Mouse (Mus musculus) adrenal gland, postnatal 14 days (tissue): ENCODE results near the gene Slc24a1. TPM values are rescaled to one million over a fixed set of nuclear protein-coding genes. Genes with fewer than 3 reads are reported as not detected.
A peak's percentile ranks its signal among the peaks of the same experiment; 100 is the strongest.
"Not testable (repeated sequence)": the region's sequence is repeated elsewhere in the genome, so short reads cannot be mapped to it uniquely, and the experiment has no call there.

Experiments used
- DNase-seq: peaks from one replicate; pipeline ENCODE4 v3.0.0; 2021; ENCODE audit warnings: mixed read lengths
- long read RNA-seq, 2 experiments: library from polyadenylated mRNA; stranded (forward); transcript quantifications; one replicate each; pipeline ENCODE4 v2.0.0; 2021
- total RNA-seq: library from RNA; stranded (reverse); gene quantifications from 2 replicates; pipeline ENCODE4 v1.2.3, GENCODE M21; 2021

Slc24a1 gene
- total RNA-seq = 0.07 and 0.15 TPM in 2 replicates
- long read RNA-seq, experiment 1 = 0 reads
- long read RNA-seq, experiment 2 = 0 reads

DNA sequence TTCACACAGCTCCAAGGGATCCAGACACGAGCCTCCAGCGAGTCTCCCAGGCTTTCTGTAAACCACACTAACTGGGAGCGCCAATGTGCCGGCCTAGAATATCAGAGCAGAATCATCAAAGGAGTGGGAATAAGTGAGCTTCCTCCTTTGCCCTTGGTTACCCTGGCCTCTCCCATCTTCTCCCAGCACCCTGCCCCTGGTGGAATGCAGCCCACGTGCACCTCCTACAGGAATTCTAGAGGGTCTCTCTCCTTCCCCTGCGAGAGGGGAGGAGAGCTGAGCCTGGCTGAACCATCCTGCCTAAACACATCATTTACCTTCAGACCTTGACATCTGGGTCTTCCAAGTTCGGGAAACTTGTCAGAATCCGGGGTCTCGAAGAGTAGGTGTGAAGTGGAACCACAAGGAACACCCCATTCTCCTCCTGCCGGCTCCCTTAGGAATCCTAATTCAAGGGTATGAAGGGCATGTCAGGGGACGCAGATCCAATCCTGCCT is at the start of gene Slc24a1:
Gene Slc24a1 (minus strand): TSS at position 447 of the 497 bp plus-strand sequence.
- DNase-seq = no peak

DNA sequence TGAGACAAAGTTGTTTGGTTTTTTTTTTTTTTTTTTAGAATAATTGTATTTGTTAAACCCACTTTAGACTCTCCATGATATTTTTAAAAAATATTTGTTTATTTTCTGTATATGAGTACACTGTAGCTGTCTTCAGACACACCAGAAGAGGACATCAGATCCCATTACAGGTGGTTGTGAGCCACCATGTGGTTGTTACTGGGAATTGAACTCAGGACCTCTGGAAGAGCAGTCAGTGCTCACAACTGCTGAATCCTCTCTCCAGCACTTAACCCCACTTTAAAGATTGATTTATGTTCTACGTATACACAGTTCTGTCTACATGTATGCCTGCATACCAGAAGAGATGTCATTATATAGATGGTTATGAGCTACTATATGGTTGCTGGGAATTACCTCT is 44.1 kb upstream of the Slc24a1 start:
- DNase-seq = not testable (repeated sequence)

DNA sequence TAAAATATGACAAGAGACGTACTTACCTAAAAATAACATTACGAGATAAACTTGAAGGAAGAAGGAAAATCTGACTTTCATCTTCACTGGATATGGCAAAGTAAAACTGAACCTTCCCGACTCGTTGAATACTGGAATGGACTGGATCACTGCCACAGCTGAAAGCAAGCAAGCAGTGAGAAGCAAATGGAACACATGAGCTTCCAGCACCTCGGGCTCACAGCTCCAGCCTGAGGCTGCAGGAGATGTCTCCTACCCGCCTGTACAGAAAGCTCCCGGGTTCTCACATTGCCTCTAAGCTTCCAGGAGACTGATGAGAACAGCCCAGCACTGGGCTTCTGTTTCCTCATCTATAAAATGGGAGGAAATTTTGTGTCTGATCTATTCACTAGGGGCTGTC is 38.9 kb upstream of the Slc24a1 start:
- no peak for DNase-seq

DNA sequence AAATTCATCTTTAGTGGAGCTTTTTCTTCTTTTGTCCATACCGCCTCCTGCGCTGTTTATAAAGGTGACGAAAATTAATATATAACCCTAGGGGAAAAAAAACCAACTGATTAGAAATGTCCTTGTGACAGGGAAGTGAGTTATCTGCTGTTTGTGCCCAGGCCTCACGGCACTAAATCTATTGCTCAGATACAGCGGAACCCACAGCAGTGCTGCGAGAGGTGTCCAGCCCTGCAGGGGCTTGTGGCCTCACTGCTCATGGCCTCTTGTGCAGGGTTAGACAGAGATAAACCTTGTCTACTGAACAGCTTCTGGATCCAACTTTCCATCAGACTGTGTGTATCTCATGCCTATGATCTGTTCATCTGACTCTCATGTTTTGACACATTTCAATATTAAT is 37.0 kb upstream of the Slc24a1 start:
- no peak for DNase-seq

DNA sequence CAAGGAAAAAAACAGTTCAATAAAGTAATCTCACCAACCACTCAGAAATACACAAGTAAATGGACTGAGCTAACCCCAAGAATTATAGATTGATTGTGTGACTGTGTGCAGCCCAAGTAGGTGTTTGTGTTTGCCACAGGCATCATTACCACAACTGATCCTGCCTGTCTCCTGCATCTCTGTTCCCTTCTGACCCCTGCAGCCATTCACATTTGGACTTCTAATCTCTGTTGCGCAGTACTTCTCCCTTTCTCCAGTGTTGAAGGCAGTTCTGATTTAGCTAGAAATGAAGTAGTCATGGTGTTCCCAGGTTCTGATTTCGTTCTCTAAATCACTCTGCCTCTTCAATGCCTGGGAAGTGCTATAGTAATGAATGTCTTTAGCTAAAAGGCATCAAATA is 36.2 kb upstream of the Slc24a1 start:
- DNase-seq = no peak

DNA sequence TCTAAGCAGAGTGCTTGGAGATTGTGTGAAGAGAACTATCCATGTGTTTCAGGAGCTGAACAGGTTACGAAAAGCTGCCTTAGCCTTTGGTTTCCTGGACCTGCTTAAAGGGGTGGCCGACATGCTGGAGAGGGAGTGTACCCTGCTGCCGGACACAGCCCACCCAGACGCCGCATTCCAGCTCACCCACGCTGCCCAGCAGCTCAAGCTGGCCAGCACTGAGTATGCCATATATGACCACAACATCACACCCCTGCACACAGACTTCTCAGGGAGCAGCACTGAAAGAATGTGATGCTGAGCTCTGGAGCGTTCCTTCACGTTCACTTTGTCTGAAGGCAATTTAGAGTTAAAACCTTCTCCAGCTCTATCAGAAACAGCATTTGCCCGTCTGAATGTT is 34.4 kb upstream of the Slc24a1 start:
- DNase-seq = no peak

DNA sequence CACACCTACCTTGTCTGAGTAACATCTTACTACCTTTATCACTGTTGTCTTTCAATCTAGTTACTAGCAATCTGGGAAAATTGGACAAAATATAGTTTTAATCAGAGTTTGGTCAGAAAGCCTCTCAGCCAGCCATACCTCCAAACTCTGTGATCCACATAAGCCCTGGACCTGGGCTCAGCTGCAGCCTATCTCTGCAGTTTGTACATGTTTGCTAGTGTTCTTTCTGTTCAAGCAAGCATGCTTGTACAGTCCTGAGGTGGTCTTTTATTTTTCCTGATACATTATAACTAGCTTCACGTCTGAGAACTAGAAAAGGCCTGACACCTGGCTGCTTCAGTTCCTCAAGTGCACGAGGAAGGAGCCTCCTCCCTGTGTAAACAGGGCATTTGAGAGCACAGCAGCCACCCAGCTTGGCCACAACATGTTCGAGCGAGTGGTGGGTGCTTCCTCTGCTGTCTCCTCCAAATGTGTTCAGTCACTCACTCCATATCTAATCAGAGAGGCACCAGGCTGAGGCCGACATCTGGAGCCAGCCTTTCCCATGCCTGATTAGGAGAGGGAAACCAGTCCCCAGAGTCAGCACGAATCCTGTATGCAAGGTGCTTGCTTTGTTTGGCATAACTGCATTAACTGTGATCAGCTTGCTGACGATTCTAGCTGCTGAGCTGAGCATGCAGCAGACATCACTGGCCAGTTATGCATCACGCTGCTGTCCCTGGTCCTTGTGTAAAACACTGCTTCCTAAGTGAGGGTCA is 33.8 kb upstream of the Slc24a1 start:
- no peak for DNase-seq

DNA sequence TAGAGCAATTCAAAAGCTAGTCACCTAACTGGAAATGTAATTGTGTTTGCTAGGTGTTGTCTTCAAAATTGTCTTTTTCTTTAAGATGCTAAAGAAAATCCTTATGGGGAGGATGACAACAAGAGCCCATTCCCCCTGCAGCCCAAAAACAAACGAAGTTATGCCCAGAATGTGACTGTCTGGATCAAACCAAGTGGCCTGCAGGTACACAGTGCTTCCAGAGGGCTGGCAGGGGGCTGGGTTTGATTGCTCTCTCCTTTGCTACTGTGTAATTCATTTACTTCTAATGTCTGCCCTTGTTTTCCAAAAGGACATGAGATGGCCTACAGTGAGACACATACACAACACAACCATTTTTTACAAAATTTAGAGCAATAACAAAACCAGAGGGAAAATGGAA is 30.5 kb upstream of the Slc24a1 start:
- no peak for DNase-seq

DNA sequence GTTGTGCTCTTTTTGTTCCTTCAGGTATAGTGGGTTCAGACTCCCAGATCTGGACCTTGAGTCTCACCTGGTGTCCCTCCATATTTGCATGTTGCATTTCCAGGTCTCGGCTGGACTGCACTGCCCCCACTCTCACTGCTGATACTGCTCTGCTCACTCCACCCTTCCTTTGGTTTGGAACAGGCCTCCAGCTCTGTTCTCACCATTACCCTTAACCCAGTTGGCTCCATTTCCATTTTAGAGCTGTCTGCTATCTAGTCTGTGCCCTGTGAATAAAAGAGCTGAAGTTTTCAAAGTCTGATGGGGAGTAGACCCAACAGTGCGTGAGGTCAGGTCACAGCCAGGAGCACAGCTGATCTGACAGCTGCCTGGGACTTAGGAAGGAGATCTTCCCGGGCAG is 29.1 kb upstream of the Slc24a1 start:
- DNase-seq = no peak

DNA sequence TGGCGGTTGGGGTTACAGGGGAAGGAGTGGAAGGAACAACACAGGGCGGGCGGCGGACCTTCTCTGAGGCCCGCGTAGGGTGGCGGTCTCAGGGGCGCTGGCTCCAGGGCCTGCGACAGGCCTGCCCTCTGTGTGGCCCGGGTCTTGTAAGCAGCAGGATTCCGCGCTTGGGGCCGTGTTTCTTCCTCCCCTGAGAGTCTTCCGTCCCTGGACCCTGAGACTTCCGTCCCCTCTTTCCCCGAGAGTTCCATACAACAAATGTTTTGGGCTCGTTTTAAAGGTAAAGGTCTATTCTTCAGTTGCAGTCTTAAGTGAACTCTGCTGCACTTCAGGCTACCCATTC is 9.5 kb upstream of the Slc24a1 start:
- DNase-seq = no peak

DNA sequence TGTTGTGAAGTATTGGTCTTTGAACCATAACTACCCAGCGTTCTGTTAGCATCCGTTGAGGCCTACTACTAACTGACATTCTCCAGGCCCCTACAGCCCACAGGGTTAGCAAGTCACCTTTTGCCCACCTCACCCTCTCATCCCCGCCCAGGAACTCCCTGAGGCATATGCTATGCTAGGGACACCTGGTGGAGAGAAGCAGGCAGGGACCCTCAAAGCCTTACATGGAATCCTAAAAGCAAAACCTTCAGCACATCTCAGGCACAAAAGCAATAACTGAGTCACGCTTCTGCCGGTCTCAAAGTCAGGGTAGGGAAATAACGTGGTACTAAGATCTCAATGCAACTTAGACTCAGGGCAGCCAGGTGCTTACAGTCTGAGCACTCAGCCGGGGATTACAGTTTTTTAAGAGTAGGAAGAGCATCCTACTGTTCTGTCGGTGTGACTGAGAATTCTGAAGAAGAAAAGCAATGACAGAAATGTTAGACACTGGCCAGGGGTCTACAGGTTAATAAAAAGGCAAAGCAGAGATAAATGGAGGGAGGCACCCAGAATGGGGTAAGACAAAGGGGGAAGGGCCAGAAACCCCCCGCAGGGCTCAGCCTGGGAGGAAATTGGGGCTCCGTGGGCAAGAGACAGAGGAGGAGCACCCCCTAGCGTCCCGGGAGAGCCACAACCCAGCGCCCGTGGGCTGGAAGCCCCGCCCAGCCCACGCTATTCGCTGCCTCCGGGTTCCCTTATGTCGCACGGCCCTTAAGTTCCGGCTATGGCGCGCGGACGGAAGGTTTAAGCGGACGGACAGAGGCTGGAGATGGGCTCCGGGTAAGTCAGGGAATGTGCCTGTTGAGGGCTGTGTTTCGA is 8.9 kb upstream of the Slc24a1 start, which contains the start of gene Ints14:
Gene Ints14 (plus strand): TSS at position 789 of the 861 bp plus-strand sequence.
- peak; percentile 98 for DNase-seq

DNA sequence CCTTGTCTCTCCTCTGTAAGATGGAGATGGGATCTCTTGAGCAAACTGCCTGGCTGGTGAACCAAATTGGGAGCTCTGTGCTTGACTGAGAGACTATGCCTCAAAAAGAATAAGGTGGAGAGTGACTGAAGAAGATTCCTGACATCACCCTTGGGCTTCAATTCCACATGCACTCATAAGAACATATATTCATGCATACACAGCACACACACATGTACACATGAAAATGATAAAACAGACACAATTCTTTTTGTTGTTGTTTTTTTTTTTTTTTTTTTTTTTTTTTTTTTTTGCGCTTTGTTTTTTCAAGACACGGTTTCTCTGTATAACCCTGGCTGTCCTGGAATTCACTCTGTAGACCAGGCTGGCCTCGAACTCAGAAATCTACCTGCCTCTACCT is 5.9 kb upstream of the Slc24a1 start:
- no peak for DNase-seq

DNA sequence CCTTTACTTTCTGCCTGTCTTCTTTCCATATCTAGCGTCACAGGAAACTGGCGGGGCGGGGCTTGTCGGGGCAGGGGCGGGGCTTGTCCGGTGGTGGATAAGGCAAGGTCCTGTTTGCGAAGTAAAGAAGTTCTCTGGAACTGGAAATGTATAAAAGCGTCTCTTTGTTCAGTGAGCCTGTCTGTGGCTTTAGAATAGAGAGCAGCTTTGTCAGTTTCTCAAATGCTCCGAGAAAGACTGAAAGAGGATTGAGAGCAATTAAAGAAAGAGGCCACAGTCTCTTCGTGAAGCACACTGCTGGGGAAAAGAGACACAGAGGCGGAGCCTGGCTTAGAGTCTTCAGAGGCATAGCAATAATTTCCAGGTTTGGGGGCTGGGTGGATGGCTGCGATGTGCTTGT is 4.9 kb upstream of the Slc24a1 start:
- DNase-seq = peak; percentile 61

DNA sequence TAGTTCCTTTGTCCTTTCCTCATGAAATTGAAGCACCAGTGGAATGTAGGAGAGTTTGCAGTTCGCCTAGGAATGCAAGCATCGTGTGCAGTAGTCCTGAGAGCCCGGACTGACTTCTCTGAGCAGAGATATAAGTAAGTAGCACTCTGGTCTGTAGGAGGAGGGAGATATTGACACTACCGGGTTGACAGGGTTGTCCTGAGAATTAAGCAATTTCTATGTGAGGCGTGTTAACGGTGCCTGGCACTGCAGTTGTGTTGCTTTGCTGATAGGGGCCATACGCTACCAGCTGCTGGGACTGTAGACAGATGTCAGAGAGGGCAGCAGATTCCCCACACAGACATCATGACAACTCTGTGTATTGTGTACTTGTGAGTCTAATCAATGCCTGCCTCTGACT is 1.8 kb upstream of the Slc24a1 start:
- no peak for DNase-seq

DNA sequence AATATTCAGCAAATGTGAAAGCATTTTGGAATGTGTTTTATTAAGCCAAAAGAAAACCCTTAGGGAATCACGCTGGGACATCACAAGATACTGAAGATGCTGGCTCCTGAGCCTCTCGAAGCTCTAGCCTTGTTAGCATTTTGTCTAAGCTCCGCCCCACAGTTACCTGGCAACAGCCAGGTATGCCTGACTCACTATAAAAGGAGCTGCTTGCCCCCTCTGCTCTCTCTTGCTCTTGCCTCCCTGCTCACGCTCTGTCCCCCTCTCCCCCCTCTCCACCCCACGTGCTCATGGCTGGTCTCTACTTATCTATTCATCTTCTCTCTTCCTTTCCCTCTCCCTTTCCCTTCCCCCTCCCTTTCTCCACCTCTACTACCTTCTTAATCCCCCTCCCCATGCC is 648 bp upstream of the Slc24a1 start:
- DNase-seq = no peak

DNA sequence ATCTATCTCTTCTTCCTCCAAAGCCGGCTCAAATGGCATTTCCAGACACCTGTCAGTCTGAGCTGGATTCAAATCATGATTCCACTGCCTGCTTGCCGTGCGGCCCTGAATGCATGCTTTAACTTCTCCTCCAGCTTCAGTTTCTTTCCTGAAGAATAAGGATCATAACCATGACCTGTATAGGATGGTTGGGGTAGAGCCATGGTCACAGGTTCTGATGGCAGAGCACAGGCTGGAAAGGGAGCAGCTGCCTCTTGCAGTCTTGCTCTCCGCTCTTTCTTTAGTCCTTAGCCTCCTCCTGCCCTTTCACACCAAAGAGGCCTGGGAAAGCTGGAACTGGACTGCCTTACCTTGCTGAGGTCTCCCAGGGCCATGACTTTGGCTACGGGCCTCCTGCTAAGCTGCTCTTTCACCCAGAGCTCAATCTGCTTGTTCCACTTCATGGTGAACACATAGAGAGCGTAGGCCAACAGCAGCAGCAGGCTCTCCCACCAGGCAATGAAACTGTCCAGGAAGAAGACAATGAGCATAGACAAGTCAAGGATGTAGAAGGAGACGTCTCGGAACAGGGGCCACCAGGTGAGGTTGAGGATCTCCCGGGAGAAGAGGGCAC is 3.8 kb downstream of the Slc24a1 start:
- peak; percentile 61 for DNase-seq

DNA sequence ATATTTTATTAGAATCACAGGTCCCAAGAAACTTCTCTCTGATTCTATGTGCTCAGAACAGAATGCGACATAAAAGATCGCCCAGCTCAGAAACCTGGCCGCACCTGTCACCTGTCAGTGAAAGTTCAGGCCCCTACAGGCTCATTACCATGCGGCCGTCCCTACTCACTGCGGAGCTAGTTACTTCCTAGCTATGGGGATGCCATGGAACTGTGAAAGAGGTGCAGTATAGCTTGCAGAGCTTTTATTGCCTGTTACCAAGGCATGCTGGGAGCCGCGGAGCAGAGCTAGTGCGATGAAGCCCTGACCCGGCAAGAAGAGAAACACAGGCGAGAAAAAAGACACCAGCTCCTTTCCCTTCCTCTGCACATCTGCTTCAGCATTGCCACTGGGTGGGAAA is 7.4 kb downstream of the Slc24a1 start:
- no peak for DNase-seq

DNA sequence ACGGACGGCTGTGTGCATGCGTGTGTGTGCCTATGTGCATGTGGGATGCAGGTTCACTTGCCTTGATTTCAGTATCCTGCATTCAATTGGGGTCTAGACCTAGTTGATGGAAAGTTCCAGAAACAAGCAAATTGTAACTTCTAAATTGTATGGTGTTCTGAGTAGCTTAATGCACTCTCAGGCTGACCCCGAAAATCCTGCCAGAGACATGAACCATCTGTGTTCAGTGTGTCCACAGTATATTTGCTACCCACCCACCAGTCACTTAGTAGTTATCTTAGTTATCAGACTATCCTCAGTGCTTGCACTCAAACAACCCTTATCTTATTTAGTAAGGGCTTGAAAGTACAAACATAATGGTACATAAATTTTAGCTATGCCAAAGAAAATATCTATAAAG is 9.8 kb downstream of the Slc24a1 start:
- DNase-seq = no peak

DNA sequence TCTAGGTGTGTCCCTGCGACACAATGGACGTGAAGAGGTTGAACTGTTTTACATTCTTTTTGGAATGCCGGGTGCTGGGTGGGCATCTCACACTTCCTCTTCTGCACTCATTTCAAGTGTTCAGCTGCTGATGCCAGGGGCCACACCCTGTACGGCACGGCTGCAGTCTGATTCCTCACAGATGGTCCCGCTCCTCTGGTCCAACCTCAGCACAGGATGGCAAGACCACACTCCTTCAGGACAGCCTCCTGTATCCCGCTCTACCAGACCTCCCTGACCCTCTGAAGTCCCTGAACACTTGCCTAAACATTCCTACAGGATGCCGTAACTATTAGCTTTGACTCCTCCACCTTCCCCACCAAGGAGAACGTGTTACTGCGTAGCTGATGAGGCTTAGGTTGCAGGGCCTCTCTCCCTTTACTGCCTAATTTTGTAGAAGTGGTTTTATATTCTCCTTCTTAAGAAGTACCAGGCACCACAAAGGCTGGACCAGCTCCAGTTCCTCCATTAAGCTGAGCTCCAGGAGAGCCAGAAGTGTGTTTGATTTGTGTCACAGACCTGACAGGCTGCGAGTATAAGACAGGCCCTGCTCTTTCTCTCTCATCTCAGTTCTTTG is 10.6 kb downstream of the Slc24a1 start:
- no peak for DNase-seq

DNA sequence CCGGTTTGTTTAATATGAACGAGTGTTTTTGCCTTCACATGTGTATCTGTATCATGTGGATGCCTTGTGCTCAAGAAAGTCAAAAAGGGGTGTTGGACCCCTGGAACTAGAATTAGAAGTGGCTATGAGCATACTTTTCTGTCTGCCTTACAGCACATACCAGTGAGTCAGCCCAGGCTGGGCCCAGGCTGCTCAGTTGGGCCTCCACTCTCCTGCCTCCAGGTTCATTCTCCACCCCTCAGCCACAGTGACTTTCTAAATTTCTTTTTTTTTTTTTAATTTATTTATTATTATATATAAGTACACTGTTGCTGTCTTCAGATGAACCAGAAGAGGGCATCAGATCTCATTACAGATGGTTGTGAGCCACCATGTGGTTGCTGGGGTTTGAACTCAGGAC is 11.6 kb downstream of the Slc24a1 start:
- DNase-seq = no peak

DNA sequence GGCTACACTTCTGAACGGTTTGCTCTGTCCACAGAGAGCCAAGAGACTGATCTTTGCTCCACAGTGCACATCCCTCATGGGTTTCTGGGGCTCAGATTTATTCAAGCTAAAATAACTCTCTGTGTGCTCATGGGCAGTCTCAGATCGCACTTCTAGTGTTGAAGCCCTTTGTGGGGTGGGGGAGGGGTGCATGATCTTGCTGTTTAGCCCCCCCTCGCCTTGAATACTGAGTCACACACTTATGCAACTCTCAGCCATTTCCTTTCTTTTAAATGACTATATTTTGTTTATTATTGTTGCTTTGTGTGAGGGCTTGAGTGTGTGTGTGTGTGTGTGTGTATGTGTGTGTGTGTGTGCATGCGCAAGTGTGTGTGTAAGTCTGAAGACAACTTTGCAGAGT is 12.1 kb downstream of the Slc24a1 start:
- peak; percentile 54 for DNase-seq

DNA sequence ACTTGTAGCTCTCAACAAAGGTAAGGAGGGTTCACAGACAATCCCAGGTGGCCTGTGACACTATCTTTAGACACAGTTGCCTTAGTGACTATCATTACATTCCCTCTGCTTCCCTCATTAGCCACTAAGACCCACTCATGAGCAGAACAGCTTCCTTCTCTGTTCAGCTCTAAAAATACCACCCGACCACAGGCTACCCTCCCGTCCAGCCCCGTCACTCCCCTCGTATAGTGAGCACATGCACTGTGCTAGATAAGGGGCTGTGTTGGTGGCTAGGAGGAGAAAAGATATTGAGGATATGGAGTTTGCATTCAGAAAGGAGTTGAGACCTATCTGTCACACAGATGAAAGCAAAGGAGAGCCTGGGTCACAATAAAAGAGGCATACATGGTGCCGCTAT is 12.9 kb downstream of the Slc24a1 start:
- DNase-seq = no peak

DNA sequence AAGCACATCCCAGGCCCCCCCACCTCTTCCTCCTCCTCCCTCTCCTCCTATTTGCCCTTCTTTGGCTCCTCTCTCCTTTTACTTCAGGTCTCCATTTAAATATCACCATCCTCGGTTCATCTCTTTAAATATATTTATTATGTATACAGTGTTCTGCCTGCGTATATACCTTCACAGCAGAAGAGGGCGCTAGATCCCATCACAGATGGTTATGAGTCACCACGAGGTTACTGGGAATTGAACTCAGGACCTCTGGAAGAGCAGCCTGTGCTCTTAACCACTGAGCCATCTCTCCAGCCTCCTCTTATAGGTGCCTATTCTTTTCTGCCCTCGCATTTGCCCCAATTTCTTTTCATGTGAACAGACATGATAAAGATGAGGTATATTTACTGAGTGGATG is 13.9 kb downstream of the Slc24a1 start:
- DNase-seq = no peak
